Mouse (Mus musculus) G1E (cell line): Measurements from ENCODE around the gene Slc2a13.

Source experiments
- CTCF ChIP-seq: IDR thresholded peaks from 2 replicates; pipeline ENCODE4 v1.5.1; 2012; ENCODE audit warnings: low read depth, low read length, inconsistent platforms, mixed read lengths
- GATA1 ChIP-seq: IDR thresholded peaks from 2 replicates; pipeline ENCODE4 v1.6.1; 2012; ENCODE audit warnings: borderline replicate concordance, low read length, inconsistent platforms, mixed read lengths

DNA sequence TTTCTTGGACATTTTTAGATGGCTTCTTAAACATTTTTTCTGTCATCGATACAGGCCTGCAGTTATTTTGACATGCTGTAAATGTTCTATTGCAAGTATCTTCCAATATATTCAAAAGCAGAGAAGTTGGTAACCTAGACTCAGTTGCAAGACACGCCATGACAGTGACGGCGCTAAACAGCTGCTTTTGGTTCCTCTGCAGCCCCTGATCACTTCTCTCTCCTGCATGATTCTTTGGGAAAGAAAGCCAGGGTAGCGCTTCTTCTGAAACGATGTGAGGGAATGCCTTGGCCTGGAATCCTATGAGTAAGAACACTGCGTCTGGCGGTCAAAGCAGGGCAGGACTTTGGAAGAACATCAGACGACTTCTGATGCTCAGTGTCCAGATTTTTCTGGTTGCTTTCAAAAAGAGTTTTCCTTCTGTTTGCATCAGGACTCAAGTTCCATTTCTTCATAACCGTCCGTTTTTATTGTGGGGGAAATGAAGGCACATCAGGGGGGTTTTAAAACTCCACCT is 273.7 kb downstream of the Slc2a13 start:
- TF ChIP-seq CTCF: no peak
- TF ChIP-seq GATA1: no peak
